Mouse (Mus musculus) bone marrow macrophage, adult 2 months (primary cell): Measurements from ENCODE around the gene Myh9.

Experiments
- CTCF ChIP-seq: IDR thresholded peaks from 2 replicates; pipeline ENCODE4 v1.5.1; 2012; ENCODE audit warnings: low read depth, mild to moderate bottlenecking, low read length, moderate library complexity
- POLR2A ChIP-seq: IDR thresholded peaks from 2 replicates; pipeline ENCODE4 v1.6.1; 2012; ENCODE audit warnings: mild to moderate bottlenecking, low read depth, low read length, borderline replicate concordance

DNA sequence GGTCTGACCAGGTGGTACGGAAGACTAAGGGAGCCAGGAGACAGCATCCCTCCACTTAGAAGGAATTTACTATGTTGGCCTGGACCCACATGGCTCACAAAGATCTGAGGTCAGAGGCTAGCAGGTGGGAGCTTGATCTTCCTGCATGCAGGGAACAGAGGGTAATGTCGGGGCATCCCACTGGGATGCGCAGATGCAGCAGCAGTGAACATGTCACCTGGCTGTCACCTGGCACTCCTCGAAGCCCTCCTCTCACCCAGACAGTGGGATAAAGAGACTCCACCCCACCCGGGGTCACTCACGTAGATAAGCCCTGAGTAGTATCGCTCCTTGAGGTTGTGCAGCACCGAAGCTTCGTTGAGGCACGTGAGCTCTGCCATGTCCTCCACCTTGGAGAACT, 29.4 kb downstream of the Myh9 start:
- TF ChIP-seq POLR2A, result no peak
- no peak for TF ChIP-seq CTCF
